Mouse (Mus musculus) midbrain, postnatal 0 days (tissue): ENCODE results near the gene Vezt. TPM values are rescaled to one million over a fixed set of nuclear protein-coding genes. Genes with fewer than 3 reads are reported as not detected.

Source experiments
- ATAC-seq: fragments of 200-750 bp; cut with Nextera tagmentation; 2 replicates; pipeline ENCODE4 v1.8.0; 2017; ENCODE audit warnings: moderate number of reproducible peaks, mild to moderate bottlenecking, moderate TSS enrichment, moderate library complexity; ENCODE audit not compliant: low FRiP score
- DNase-seq: peaks from one replicate; pipeline ENCODE4 v3.0.0-alpha.2; 2015; ENCODE audit warnings: low spot score
- H3K27ac ChIP-seq: fragments of 300-500 bp; sonication (generic); 2 replicates; pipeline ENCODE4 v1.5.1; 2014; ENCODE audit warnings: low read depth, mild to moderate bottlenecking, low read length, mixed read lengths
- H3K27me3 ChIP-seq: fragments of 300-500 bp; sonication (generic); 2 replicates; pipeline ENCODE4 v1.6.1; 2014; ENCODE audit warnings: low read length, control low read depth, mixed read lengths; ENCODE audit not compliant: insufficient read depth
- H3K36me3 ChIP-seq: fragments of 300-500 bp; sonication (generic); 2 replicates; pipeline ENCODE4 v1.6.1; 2014; ENCODE audit warnings: low read length, control low read depth, mixed read lengths; ENCODE audit not compliant: insufficient read depth
- H3K4me1 ChIP-seq: fragments of 300-500 bp; sonication (generic); 2 replicates; pipeline ENCODE4 v1.6.1; 2014; ENCODE audit warnings: mild to moderate bottlenecking, control low read depth, antibody characterized with exemption, low read length, mixed read lengths; ENCODE audit not compliant: insufficient read depth
- H3K4me2 ChIP-seq: fragments of 300-500 bp; sonication (generic); 2 replicates; pipeline ENCODE4 v1.6.1; 2014; ENCODE audit warnings: low read depth, mild to moderate bottlenecking, low read length, mixed read lengths; ENCODE audit not compliant: poor library complexity, severe bottlenecking
- H3K4me3 ChIP-seq: fragments of 300-500 bp; sonication (generic); 2 replicates; pipeline ENCODE4 v1.5.1; 2014; ENCODE audit warnings: low read depth, mild to moderate bottlenecking, low read length, moderate library complexity
- H3K9ac ChIP-seq: fragments of 300-500 bp; sonication (generic); replicated peaks from 2 replicates; pipeline ENCODE4 v1.6.1; 2014; ENCODE audit warnings: mild to moderate bottlenecking, low read length, moderate library complexity, mixed read lengths; ENCODE audit not compliant: poor library complexity, severe bottlenecking
- H3K9me3 ChIP-seq: fragments of 300-500 bp; sonication (generic); 2 replicates; pipeline ENCODE4 v1.6.1; 2016; ENCODE audit warnings: low read length, control low read depth
- CTCF ChIP-seq: IDR thresholded peaks from 2 replicates; pipeline ENCODE4 v1.5.1; 2016; ENCODE audit warnings: antibody characterized with exemption, mild to moderate bottlenecking
- WGBS: fragments of 180-500 bp; shearing (Covaris S2); extraction: QIAGEN DNeasy Blood & Tissue Kit; methylation state at CpG from one replicate; pipeline ENCODE4 v1.1.7; 2014; 5-methylcytosine and 5-hydroxymethylcytosine counted together
- polyA plus RNA-seq: library from polyadenylated mRNA; unstranded; fragments of >200 nt; fragmentation: Nextera tagmentation; extraction: Ambion mirVana; gene quantifications from 2 replicates; pipeline ENCODE4 v1.2.1, GENCODE M21; 2015
- total RNA-seq: library from RNA; depleted of rRNA; stranded (reverse); fragments of >200 nt; gene quantifications from 2 replicates; pipeline ENCODE4 v1.2.3, GENCODE M21; 2014

Vezt gene
- total and polyA plus RNA-seq, 2 experiments from 2014 or later: 38.2 to 38.6 TPM

DNA sequence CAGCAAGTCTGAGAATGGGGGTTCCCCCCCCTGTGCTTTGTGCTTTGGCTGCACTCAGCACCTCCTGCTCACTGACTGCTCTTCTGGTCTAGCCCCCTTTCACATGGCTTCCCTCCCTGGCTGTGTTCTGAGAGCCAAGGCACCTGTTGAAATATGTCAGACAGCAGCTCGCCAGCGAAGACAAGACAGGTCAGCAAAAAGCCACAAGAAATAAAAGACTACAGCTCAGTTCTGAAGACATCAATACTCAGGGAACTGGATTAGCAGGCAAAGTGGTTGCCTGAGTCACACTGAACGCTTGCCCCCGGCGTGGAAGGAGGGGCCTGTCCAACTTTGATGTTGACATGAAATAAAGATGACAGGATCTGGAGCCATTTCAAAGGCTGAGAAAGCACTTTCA is 102.8 kb downstream of the Vezt start:
- H3K4me2 ChIP-seq: no peak overlapping the region
- H3K9me3 ChIP-seq: no peaks in the 10 kb centered on the region
- no peak overlapping the region for H3K4me3 ChIP-seq
- H3K4me1 ChIP-seq: no peaks in the 10 kb centered on the region
- WGBS: 34% methylated on average over 5 of the region's 5 CpGs
- H3K27me3 ChIP-seq: no peaks in the 10 kb centered on the region
- no peak for DNase-seq
- H3K9ac ChIP-seq: no peak overlapping the region
- H3K36me3 ChIP-seq: no peaks in the 10 kb centered on the region
- no peak for TF ChIP-seq CTCF
- no peak overlapping the region for H3K27ac ChIP-seq
- no peak for ATAC-seq

DNA sequence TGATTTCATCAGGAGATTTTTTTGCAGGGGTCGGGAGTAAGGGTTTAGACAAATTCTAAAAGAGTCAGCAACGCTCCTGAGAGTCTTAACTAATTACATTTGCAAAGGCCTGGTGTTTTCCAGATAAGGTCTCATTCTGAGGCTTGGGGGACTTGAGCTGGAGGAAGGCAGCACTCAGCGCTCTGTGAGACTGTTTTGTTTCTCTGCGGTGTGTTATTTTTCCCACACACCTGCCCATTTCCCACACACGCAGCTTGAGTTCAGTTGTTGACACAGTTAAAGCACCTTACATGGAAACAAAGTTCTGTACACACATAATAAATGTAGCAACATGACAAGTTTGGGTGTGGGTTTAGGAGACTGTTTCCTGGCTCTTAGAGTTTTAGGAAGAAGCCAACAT is 103.6 kb downstream of the Vezt start:
- no peak overlapping the region for H3K27ac ChIP-seq
- H3K4me3 ChIP-seq: no peak overlapping the region
- no peaks in the 10 kb centered on the region for H3K27me3 ChIP-seq
- ATAC-seq: no peak
- peaks cover 4% of the 10 kb centered on the region; the same call in 1 of the 2 replicates for H3K9me3 ChIP-seq
- no peak overlapping the region for H3K4me2 ChIP-seq
- TF ChIP-seq CTCF: no peak
- no peaks in the 10 kb centered on the region for H3K4me1 ChIP-seq
- H3K9ac ChIP-seq: no peak overlapping the region
- no peak for DNase-seq
- H3K36me3 ChIP-seq: no peaks in the 10 kb centered on the region
- WGBS: 80% methylated on average over 5 of the region's 5 CpGs

DNA sequence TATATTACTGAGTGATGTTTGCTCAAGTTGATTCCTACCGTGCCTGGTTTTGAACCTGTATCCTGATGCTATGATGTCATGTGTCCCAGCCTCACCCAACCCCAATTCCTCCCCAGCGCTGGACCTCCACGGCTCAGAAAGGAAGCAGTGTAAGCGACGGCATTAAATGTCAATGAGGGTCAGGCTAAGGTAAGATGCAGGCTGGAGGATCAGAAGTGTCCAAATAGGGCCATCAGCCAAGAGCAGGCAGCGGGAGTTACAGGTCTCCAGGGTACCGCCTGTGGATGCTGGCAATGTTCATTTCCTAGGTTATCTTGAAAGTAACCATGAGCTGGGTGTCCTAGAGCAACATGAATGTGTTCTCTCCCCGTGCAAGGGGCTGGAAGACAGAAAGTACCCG is 104.2 kb downstream of the Vezt start:
- no peak for TF ChIP-seq CTCF
- Histone ChIP-seq H3K4me3 (no peak overlapping the region), H3K36me3 (no peaks in the 10 kb centered on the region), H3K4me2 (no peak overlapping the region), H3K27ac (no peak overlapping the region), H3K9me3 (peaks cover 4% of the 10 kb centered on the region; the same call in 1 of the 2 replicates), H3K27me3 (no peaks in the 10 kb centered on the region), H3K4me1 (no peaks in the 10 kb centered on the region), H3K9ac (no peak overlapping the region)
- 82% methylated on average over 9 of the region's 9 CpGs for WGBS
- ATAC-seq: no peak
- DNase-seq: no peak

DNA sequence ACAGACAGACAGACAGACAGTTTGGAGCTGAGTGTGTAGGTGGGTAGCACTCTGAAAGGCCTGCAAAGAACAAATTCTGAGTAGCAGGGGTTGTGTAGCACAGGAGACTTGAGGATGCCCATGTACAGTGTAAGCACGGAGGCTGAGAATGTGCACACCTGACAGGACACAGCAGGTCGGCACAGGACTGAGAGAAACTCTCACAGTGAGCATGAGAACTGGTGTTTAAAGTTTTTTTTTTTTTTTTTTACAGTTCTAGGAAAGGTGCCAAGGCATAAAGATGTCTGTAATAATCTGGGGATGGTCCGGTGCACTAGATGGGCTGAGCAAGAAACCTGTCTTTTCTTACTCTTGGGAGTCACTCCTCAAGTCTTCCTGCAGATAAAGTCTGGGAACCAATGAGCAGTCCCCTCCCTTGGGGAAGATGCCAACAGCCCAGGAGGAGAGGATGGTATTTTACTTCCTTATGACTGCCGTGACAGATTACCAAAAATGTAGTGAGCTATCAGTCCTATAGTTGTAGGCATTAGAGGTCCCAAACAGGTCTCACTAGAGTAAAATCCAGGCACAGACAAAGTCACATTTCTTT is 105.3 kb downstream of the Vezt start:
- Histone ChIP-seq H3K4me3 (no peak overlapping the region), H3K9me3 (peaks cover 4% of the 10 kb centered on the region; the same call in 1 of the 2 replicates), H3K27me3 (no peaks in the 10 kb centered on the region), H3K4me2 (no peak overlapping the region), H3K9ac (no peak overlapping the region), H3K4me1 (no peaks in the 10 kb centered on the region), H3K27ac (no peak overlapping the region), H3K36me3 (no peaks in the 10 kb centered on the region)
- no peak for TF ChIP-seq CTCF
- WGBS: 83% methylated on average over 4 of the region's 4 CpGs
- no peak for ATAC-seq
- no peak for DNase-seq

DNA sequence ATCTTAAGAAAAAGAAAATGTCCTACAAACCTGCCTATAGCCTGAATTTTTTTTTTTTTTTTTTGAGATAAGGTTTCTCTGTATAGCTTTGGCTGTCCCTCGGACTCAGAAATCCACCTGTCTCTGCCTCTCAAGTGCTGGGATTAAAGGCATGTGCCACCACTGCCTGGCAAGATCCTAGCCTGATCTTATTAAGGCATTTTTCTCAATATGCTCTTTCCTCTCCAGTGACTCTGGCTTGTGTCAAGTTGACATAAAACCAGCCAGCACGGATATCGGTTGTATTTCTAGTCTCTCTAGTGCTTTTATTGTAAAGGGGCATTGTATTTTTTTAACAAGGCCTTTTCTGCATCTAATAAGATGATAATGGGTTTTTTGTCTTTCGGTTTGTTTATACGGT is 111.0 kb downstream of the Vezt start:
- Histone ChIP-seq H3K36me3 (no peaks in the 10 kb centered on the region), H3K4me3 (no peak overlapping the region), H3K27ac (no peak overlapping the region), H3K4me1 (no peaks in the 10 kb centered on the region), H3K9me3 (peaks cover 4% of the 10 kb centered on the region; the same call in 1 of the 2 replicates), H3K9ac (no peak overlapping the region), H3K4me2 (no peak overlapping the region), H3K27me3 (no peaks in the 10 kb centered on the region)
- ATAC-seq: no peak
- WGBS: 84% methylated on average over 5 of the region's 5 CpGs
- DNase-seq: no peak
- no peak for TF ChIP-seq CTCF

DNA sequence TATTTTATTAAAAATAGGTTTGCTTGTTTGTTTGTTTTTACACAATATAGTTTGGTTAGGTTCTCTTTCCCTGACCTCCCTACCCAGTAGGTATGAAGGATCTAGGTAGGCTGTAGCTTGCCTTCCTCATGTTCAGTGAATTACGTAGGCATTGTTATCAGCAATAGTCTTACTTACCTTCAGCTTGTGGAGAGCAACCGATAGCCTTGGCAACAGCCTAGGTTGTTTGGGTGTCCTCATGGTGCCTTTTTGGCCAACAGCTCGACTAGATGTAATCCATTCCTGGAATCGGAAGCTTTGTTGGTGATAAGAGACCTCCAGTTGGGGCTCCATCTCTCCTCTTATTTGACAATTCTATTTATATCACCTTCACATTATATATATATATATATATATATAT is 114.5 kb downstream of the Vezt start:
- Histone ChIP-seq H3K36me3 (no peaks in the 10 kb centered on the region), H3K4me2 (no peak overlapping the region), H3K9ac (no peak overlapping the region), H3K27me3 (no peaks in the 10 kb centered on the region), H3K9me3 (no peaks in the 10 kb centered on the region), H3K4me3 (no peak overlapping the region), H3K27ac (no peak overlapping the region), H3K4me1 (no peaks in the 10 kb centered on the region)
- WGBS: 98% methylated on average over 4 of the region's 4 CpGs
- DNase-seq (no peak), ATAC-seq (no peak)
- TF ChIP-seq CTCF: no peak
